In genomic region chr4:98886377-98886776, GRCm38 (mm10) we compare ENCODE assay signal across 10 mouse cellular contexts.
"Had no signal": no experiment of that assay in that cellular context is flagged by ENCODE, and none has a peak within 500 bp of the region (broad histone marks: within the 10 kb centered on the region; RNA-seq: fewer than 3 reads in every experiment).

No protein-coding gene starts in this region.

- H3K27me3 ChIP-seq: liver, embryonic 15.5 days; megakaryocyte, embryonic 14.5 days; midbrain, embryonic 12.5 days; neural tube, embryonic 12.5 days; stomach, embryonic 15.5 days had no signal

- H3K9me3 ChIP-seq: liver, embryonic 15.5 days; midbrain, embryonic 12.5 days; neural tube, embryonic 12.5 days; stomach, embryonic 15.5 days had no signal

- DNase-seq: liver, postnatal 0 days; right cerebral cortex, postnatal 14 days; thymus, adult 18-20 months; thymus, postnatal 36 days had no signal

- H3K9ac ChIP-seq: liver, embryonic 15.5 days; liver, postnatal 0 days; midbrain, embryonic 12.5 days; neural tube, embryonic 12.5 days; stomach, embryonic 15.5 days had no signal

- H3K27ac ChIP-seq: liver, embryonic 15.5 days; macrophage; midbrain, embryonic 12.5 days; neural tube, embryonic 12.5 days; stomach, embryonic 15.5 days had no signal

- H3K4me1 ChIP-seq: liver, embryonic 15.5 days; megakaryocyte, embryonic 14.5 days; midbrain, embryonic 12.5 days; neural tube, embryonic 12.5 days; stomach, embryonic 15.5 days had no signal

- H3K4me2 ChIP-seq: liver, embryonic 15.5 days; midbrain, embryonic 12.5 days; neural tube, embryonic 12.5 days; stomach, embryonic 15.5 days had no signal

- ATAC-seq: liver, postnatal 0 days had no signal

- H3K36me3 ChIP-seq: liver, embryonic 15.5 days; midbrain, embryonic 12.5 days; neural tube, embryonic 12.5 days; stomach, embryonic 15.5 days had no signal

- H3K4me3 ChIP-seq: liver, embryonic 15.5 days; megakaryocyte, embryonic 14.5 days; midbrain, embryonic 12.5 days; neural tube, embryonic 12.5 days; stomach, embryonic 15.5 days had no signal
